Mouse (Mus musculus) granulocyte monocyte progenitor cell, adult 5-6 weeks (primary cell): Measurements from ENCODE around the gene Zfp433. TPM values are rescaled to one million over a fixed set of nuclear protein-coding genes. Genes with fewer than 3 reads are reported as not detected.
"Not testable (repeated sequence)": the region's sequence is repeated elsewhere in the genome, so short reads cannot be mapped to it uniquely, and the experiment has no call there.

Experiments
- ATAC-seq: replicated peaks from 2 replicates; pipeline ENCODE4 v1.8.0; 2016; ENCODE audit warnings: mild to moderate bottlenecking, moderate TSS enrichment, inconsistent platforms; ENCODE audit not compliant: poor library complexity, severe bottlenecking
- total RNA-seq, 2 experiments: library from RNA; stranded (forward) in 1 of 2; stranded (reverse) in 1 of 2; fragments of 200-712, 200-1000 nt in 1 of 2; fragments of >200 nt in 1 of 2; fragmentation: Nextera tagmentation in 1 of 2; gene quantifications; 2 replicates each; pipeline ENCODE4 v1.2.3; 2014 to 2017

Gene Zfp433
- 17.2 and 27.2 TPM in 2 replicates for total RNA-seq (2014; fragmentation: Nextera tagmentation)
- 12.3 and 21.7 TPM in 2 replicates for total RNA-seq (2017)

DNA sequence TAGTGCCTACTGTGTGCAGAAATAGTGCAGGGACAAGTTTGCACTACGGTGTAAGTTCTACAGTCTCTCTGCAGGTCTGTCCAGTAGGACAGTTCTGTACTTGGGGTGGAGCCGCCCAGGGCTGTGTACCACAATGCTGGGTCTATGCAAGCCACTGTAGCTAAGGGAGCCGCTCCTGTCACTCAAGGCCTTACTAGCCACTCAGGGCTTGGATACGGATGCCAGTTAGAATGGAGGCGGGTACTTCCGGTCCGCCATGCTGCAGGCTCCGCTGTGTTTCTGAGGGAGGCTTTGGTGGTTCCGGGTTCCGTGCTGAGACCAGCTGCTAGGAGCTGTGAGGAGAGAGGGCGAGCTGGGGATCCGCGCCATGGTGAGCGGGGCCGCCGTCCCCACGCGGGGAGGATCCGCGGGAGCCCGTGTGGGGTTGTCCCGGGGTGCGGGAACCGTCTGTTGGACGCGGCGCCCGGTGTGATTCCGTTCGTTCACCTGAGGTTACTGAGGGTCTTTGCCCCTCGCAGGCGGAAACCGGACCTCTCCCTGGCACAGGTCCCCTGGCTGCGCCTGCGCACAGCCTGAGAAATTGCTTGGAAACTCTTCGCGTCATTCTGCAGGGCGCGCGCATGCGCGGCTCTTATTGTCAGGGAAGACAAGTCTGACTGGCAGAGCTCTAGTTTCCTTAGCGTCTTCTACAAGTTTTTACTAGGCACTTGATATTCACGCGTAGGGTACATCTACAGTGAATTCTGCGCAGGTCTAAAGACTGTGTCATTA lies at the start of gene Zfp433:
Gene Zfp433 (plus strand): TSS at position 295 of the 771 bp plus-strand sequence.
- ATAC-seq, result peak; percentile 100

GRCm38 (mm10) chr10:81655178-81655577 lies 49.4 kb upstream of the Zfp433 start:
- no peak for ATAC-seq

DNA sequence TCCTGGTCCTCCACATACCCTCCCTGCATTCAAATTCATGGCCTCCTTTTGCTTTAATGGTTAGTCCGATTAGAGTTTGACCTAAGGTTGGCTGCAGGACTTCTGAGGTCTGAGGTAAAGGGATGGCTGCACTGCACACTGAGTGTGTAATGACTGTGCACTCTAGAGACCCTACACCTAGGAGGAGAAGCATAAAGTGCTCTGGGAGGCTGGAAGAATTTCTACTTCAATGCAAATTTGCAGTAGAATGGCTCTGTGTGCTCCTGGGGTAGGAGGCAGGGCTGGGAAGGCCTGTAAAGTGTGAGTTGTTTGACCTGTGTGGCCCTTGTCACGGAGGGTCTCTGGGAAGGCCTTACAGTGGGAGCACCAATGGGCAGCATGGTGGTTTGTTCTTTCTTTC lies 48.5 kb upstream of the Zfp433 start:
- no peak for ATAC-seq

DNA sequence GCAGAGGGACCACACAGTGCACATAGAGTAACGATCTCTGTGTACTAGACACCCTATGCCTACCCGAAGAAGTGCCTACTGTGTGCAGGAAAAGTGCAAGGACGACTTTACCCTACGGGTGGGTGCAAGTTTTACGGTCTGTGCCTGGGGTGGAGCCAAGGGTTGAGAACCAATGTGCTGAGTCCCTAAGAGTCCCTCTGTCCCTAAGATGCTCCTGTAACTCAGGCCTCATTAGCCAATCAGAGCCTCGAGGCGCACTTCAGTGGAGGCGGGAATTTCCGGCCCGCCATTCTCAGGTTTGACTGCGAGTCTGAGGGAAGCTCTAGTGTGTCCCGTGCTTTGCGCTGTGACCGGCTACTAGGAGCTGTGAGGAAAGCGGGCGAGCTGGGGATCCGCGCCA lies 17.5 kb upstream of the Zfp433 start:
- ATAC-seq, result not testable (repeated sequence)

- peak; percentile 96 for ATAC-seq
Measured at GRCm38 (mm10) chr10:81770506-81771403, 66.1 kb downstream of the Zfp433 start, which contains the start of gene Gm3055. Gm3055 (minus strand) TSS chr10:81771161.

DNA sequence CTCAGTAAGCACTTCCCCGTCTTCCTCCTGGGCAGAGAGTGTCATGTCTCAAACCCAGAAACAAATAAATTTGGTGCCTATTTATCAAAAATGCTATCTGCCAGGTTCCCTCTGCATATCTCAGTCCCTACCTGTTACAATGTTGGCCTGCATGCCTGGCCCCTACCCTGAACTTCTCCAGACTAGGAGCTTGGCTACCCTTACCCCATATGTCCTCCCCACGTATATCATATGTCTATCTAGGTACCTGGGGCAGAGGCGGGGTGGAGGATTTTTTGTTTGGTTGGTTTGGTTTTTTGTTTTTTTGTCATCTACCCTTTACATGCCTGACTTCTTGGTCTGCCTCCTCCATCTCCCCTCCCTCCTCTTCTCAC lies 66.8 kb downstream of the Zfp433 start:
- 0 out of 2 replicates have a peak, but pooled peaks have one; percentile 5 for ATAC-seq

Other genes with a start within 250 kb of the Zfp433 start
- gene Nfic, start 249.2 kb upstream of the Zfp433 start, total RNA-seq (2014; fragmentation: Nextera tagmentation), result 39.6 and 41.7 TPM in 2 replicates
- gene Nfic, start 249.2 kb upstream of the Zfp433 start, total RNA-seq (2017), result 5.3 and 10.5 TPM in 2 replicates
- not detected in 2 replicates for gene Celf5, start 222.1 kb upstream of the Zfp433 start, total RNA-seq (2014; fragmentation: Nextera tagmentation)
- not detected in 2 replicates for gene Celf5, start 222.1 kb upstream of the Zfp433 start, total RNA-seq (2017)
- gene Ncln, start 208.4 kb upstream of the Zfp433 start, total RNA-seq (2014; fragmentation: Nextera tagmentation), result 124 and 140 TPM in 2 replicates
- 83.1 and 128 TPM in 2 replicates for gene Ncln, start 208.4 kb upstream of the Zfp433 start, total RNA-seq (2017)
- 7.8 and 10.5 TPM in 2 replicates for gene S1pr4, start 204.7 kb upstream of the Zfp433 start, total RNA-seq (2014; fragmentation: Nextera tagmentation)
- 7.0 and 9.2 TPM in 2 replicates for gene S1pr4, start 204.7 kb upstream of the Zfp433 start, total RNA-seq (2017)
- gene Gna15, start 180.6 kb upstream of the Zfp433 start, total RNA-seq (2014; fragmentation: Nextera tagmentation), result 30.0 and 31.7 TPM in 2 replicates
- gene Gna15, start 180.6 kb upstream of the Zfp433 start, total RNA-seq (2017), result 23.8 and 34.6 TPM in 2 replicates
- gene Gna11, start 159.6 kb upstream of the Zfp433 start, total RNA-seq (2014; fragmentation: Nextera tagmentation), result 17.0 and 25.7 TPM in 2 replicates
- 4.9 and 6.4 TPM in 2 replicates for gene Gna11, start 159.6 kb upstream of the Zfp433 start, total RNA-seq (2017)
- 216 and 220 TPM in 2 replicates for gene Aes, start 145.3 kb upstream of the Zfp433 start, total RNA-seq (2014; fragmentation: Nextera tagmentation)
- 151 and 250 TPM in 2 replicates for gene Aes, start 145.3 kb upstream of the Zfp433 start, total RNA-seq (2017)
- 4.4 and 5.0 TPM in 2 replicates for gene Tle2, start 130.3 kb upstream of the Zfp433 start, total RNA-seq (2014; fragmentation: Nextera tagmentation)
- 0.17 and 2.4 TPM in 2 replicates for gene Tle2, start 130.3 kb upstream of the Zfp433 start, total RNA-seq (2017)
- gene Tle6, start 103.8 kb upstream of the Zfp433 start, total RNA-seq (2014; fragmentation: Nextera tagmentation), result 22.2 and 26.0 TPM in 2 replicates
- gene Tle6, start 103.8 kb upstream of the Zfp433 start, total RNA-seq (2017), result 4.9 and 7.9 TPM in 2 replicates
- 3.7 and 4.4 TPM in 2 replicates for gene BC025920, start 98.6 kb upstream of the Zfp433 start, total RNA-seq (2014; fragmentation: Nextera tagmentation)
- 0.26 and 1.4 TPM in 2 replicates for gene BC025920, start 98.6 kb upstream of the Zfp433 start, total RNA-seq (2017)
- 8.3 and 12.6 TPM in 2 replicates for gene Sirt6, start 77.0 kb upstream of the Zfp433 start, total RNA-seq (2014; fragmentation: Nextera tagmentation)
- gene Sirt6, start 77.0 kb upstream of the Zfp433 start, total RNA-seq (2017), result 5.3 and 6.2 TPM in 2 replicates
- gene Ankrd24, start 76.3 kb upstream of the Zfp433 start, total RNA-seq (2014; fragmentation: Nextera tagmentation), result 7.6 and 9.2 TPM in 2 replicates
- 7.5 and 8.3 TPM in 2 replicates for gene Ankrd24, start 76.3 kb upstream of the Zfp433 start, total RNA-seq (2017)
- 3.1 and 9.4 TPM in 2 replicates for gene Gm10778, start 55.8 kb upstream of the Zfp433 start, total RNA-seq (2014; fragmentation: Nextera tagmentation)
- gene Gm10778, start 55.8 kb upstream of the Zfp433 start, total RNA-seq (2017), result 4.2 and 6.1 TPM in 2 replicates
- 2.6 and 5.2 TPM in 2 replicates for gene Gm3055, start 66.3 kb downstream of the Zfp433 start, total RNA-seq (2014; fragmentation: Nextera tagmentation)
- 0.39 and 1.3 TPM in 2 replicates for gene Gm3055, start 66.3 kb downstream of the Zfp433 start, total RNA-seq (2017)
- gene Gm4767, start 107.4 kb downstream of the Zfp433 start, total RNA-seq (2014; fragmentation: Nextera tagmentation), result 1.9 and 6.0 TPM in 2 replicates
- gene Gm4767, start 107.4 kb downstream of the Zfp433 start, total RNA-seq (2017), result 0.72 and 2.2 TPM in 2 replicates
- 5.4 and 9.4 TPM in 2 replicates for gene Gm32687, start 159.1 kb downstream of the Zfp433 start, total RNA-seq (2014; fragmentation: Nextera tagmentation)
- 4.2 and 7.1 TPM in 2 replicates for gene Gm32687, start 159.1 kb downstream of the Zfp433 start, total RNA-seq (2017)
- gene Zfp781, start 225.7 kb downstream of the Zfp433 start, total RNA-seq (2014; fragmentation: Nextera tagmentation), result 0.06 TPM in 1 of 2 replicates, not detected in the other
- gene Zfp781, start 225.7 kb downstream of the Zfp433 start, total RNA-seq (2017), result 0.36 and 0.99 TPM in 2 replicates